Mouse (Mus musculus) WW6 (cell line): ENCODE measurements at regions not wholly inside any gene's neighbourhood (a gene's known extent, or its start where the extent isn't known, plus 50 kb on each side); places are given as distances from the start of the nearest gene placed in this dataset.
A peak's percentile ranks its signal among the peaks of the same experiment; 100 is the strongest.

ENCODE experiments used
- DNase-seq: peaks from one replicate; pipeline ENCODE4 v3.0.0-alpha.2; 2013; ENCODE audit warnings: low read depth, low spot score

- no peak for DNase-seq
Measured at GRCm38 (mm10) chr17:91226378-91226777, 133.5 kb upstream of the Nrxn1 start.

- no peak for DNase-seq
Measured at GRCm38 (mm10) chr17:91225916-91226315, 133.0 kb upstream of the Nrxn1 start.

GRCm38 (mm10) chr17:91216429-91216828, 123.6 kb upstream of the Nrxn1 start:
- DNase-seq, result peak; percentile 16

GRCm38 (mm10) chr17:91182574-91182973, 89.7 kb upstream of the Nrxn1 start:
- DNase-seq, result no peak

GRCm38 (mm10) chr17:91161834-91162233, 69.0 kb upstream of the Nrxn1 start:
- DNase-seq, result no peak
